In genomic region chr1:39502817-39503633, GRCm38 (mm10) we compare ENCODE assay signal across 11 mouse cellular contexts. TPM values are rescaled to one million over a fixed set of nuclear protein-coding genes. Genes with fewer than 3 reads are reported as not detected.
DNase-seq lines count a peak whose midpoint lies in the region; ATAC-seq and TF ChIP-seq lines count a peak whose summit lies in the region.
"Had no signal": no experiment of that assay in that cellular context is flagged by ENCODE, and none has a peak within 500 bp of the region (broad histone marks: within the 10 kb centered on the region; RNA-seq: fewer than 3 reads in every experiment).

No protein-coding gene starts in this region.

- no peak for TF ChIP-seq CTCF in thymus, adult 2 months (IDR thresholded peaks at IDR 0.05; ENCODE audit: borderline replicate concordance, control insufficient read depth, extremely low read depth, insufficient read depth, low read length, poor library complexity)
- TF ChIP-seq CTCF in forebrain, postnatal 0 days (IDR thresholded peaks at IDR 0.05; ENCODE audit: low read depth): no peak

- peak; percentile 89 for ATAC-seq in megakaryocyte, adult 5-6 weeks (ENCODE audit: poor library complexity, severe bottlenecking)
- no peak for ATAC-seq in forebrain, postnatal 0 days
- ATAC-seq in erythroblast, adult 5-6 weeks (replicated peaks; ENCODE audit: low FRiP score, poor library complexity, severe bottlenecking): no peak

- H3K27ac ChIP-seq in thymus, adult 2 months (ENCODE audit: control insufficient read depth, insufficient read depth, low read length): no peak overlapping the region
- no peak overlapping the region for H3K27ac ChIP-seq in forebrain, postnatal 0 days (ENCODE audit: low read depth, low read length)

- H3K4me2 ChIP-seq in forebrain, postnatal 0 days (ENCODE audit: low read depth): no peak overlapping the region

- H3K4me3 ChIP-seq in thymus, adult 2 months (ENCODE audit: control insufficient read depth, insufficient read depth, low read length): no peak overlapping the region
- H3K4me3 ChIP-seq in forebrain, postnatal 0 days (ENCODE audit: low read depth, low read length): no peak overlapping the region

- peaks cover 8% of the 10 kb centered on the region; the same call in 1 of the 2 replicates for H3K4me1 ChIP-seq in thymus, adult 2 months (replicated peaks; ENCODE audit: control insufficient read depth, insufficient read depth, low read length)
- no peaks in the 10 kb centered on the region for H3K4me1 ChIP-seq in forebrain, postnatal 0 days (ENCODE audit: insufficient read depth)

- WGBS in thymus, adult 2 months: 53% methylated on average over 17 of the region's 17 CpGs
- WGBS in forebrain, postnatal 0 days: 77% methylated on average over 17 of the region's 17 CpGs

- DNase-seq in layer of hippocampus, adult 9-11 months: peak; percentile 72
- no peak for DNase-seq in layer of hippocampus, postnatal 36 days
- peak; percentile 13 for DNase-seq in thymus, adult 2 months
- no peak for DNase-seq in thymus, adult 18-20 months
- DNase-seq in forebrain, postnatal 0 days: no peak
- no peak for DNase-seq in embryo, embryonic 11 days
- DNase-seq: gastrocnemius, postnatal 25 days; midbrain, embryonic 14.5 days had no signal

- no peaks in the 10 kb centered on the region for H3K9me3 ChIP-seq in forebrain, postnatal 0 days (ENCODE audit: low read length)
- H3K9me3 ChIP-seq: G1E had no signal

- no peaks in the 10 kb centered on the region for H3K36me3 ChIP-seq in thymus, adult 2 months (ENCODE audit: control insufficient read depth, insufficient read depth, low read length)
- H3K36me3 ChIP-seq in forebrain, postnatal 0 days (ENCODE audit: insufficient read depth): no peaks in the 10 kb centered on the region
- H3K36me3 ChIP-seq: G1E had no signal

- H3K27me3 ChIP-seq in thymus, adult 2 months (ENCODE audit: control insufficient read depth, insufficient read depth, low read length): no peaks in the 10 kb centered on the region
- no peaks in the 10 kb centered on the region for H3K27me3 ChIP-seq in forebrain, postnatal 0 days (ENCODE audit: insufficient read depth, low read length)

- no peak for TF ChIP-seq POLR2A in thymus, adult 2 months (IDR thresholded peaks at IDR 0.05; ENCODE audit: control insufficient read depth, extremely low read depth, insufficient read depth, low read length, poor library complexity)

- no peak overlapping the region for H3K9ac ChIP-seq in forebrain, postnatal 0 days

RNA-seq across cellular contexts. Expression of gene Tbc1d8, which starts 24.5 kb away (rescaled TPM):
- 10 to 100 TPM; 10.9 to 12.7 TPM for total RNA-seq in layer of hippocampus, postnatal 36 days (2021)
- polyA plus RNA-seq in thymus, adult 2 months (2012; rRNA removed): 24.7 and 26.8 TPM in 2 replicates
- total RNA-seq in megakaryocyte, adult 5-6 weeks (2015): 60.6 and 61.8 TPM in 2 replicates
- total RNA-seq in megakaryocyte, adult 5-6 weeks (2017): 35.5 and 46.5 TPM in 2 replicates
- total RNA-seq in forebrain, postnatal 0 days (2014; rRNA removed): 15.9 and 19.3 TPM in 2 replicates
- polyA plus RNA-seq in forebrain, postnatal 0 days (2015; fragmentation: Nextera tagmentation; extraction: Ambion mirVana): 6.0 and 7.7 TPM in 2 replicates
- 29.5 and 36.5 TPM in 2 replicates for total RNA-seq in erythroblast, adult 5-6 weeks (2015; ENCODE audit: low replicate concordance)
- 9.6 and 12.0 TPM in 2 replicates for total RNA-seq in erythroblast, adult 5-6 weeks (2017; ENCODE audit: low replicate concordance)

RNA-seq across cellular contexts. Expression of gene Cnot11, which starts 31.8 kb away (rescaled TPM):
- 10 to 100 TPM; 22.5 to 22.8 TPM for total RNA-seq in layer of hippocampus, postnatal 36 days (2021)
- 37.3 and 50.9 TPM in 2 replicates for polyA plus RNA-seq in thymus, adult 2 months (2012; rRNA removed)
- 16.9 and 17.9 TPM in 2 replicates for total RNA-seq in megakaryocyte, adult 5-6 weeks (2015)
- 18.1 and 20.2 TPM in 2 replicates for total RNA-seq in megakaryocyte, adult 5-6 weeks (2017)
- total RNA-seq in forebrain, postnatal 0 days (2014; rRNA removed): 27.9 and 38.8 TPM in 2 replicates
- 11.1 and 11.2 TPM in 2 replicates for polyA plus RNA-seq in forebrain, postnatal 0 days (2015; fragmentation: Nextera tagmentation; extraction: Ambion mirVana)
- 4.0 and 7.9 TPM in 2 replicates for total RNA-seq in erythroblast, adult 5-6 weeks (2015; ENCODE audit: low replicate concordance)
- 4.1 and 9.5 TPM in 2 replicates for total RNA-seq in erythroblast, adult 5-6 weeks (2017; ENCODE audit: low replicate concordance)

Comparison
In these comparisons a context has a peak if more than half of its experiments do, and no peak if none do; other contexts are left out.
1. DNase-seq: peak in layer of hippocampus, adult 9-11 months (single experiment) and thymus, adult 2 months (single experiment); none in layer of hippocampus, postnatal 36 days (0 of 2), thymus, adult 18-20 months (0 of 2), forebrain, postnatal 0 days (single experiment) and embryo, embryonic 11 days (single experiment).